Mouse (Mus musculus) testis, postnatal 10 days (tissue): Measurements from ENCODE around the gene Slc44a2.
"Not testable (repeated sequence)": the region's sequence is repeated elsewhere in the genome, so short reads cannot be mapped to it uniquely, and the experiment has no call there.

ENCODE experiments used
- DNase-seq: peaks from one replicate; pipeline ENCODE4 v3.0.0; 2021; ENCODE audit warnings: low spot score

The Slc44a2 gene

DNA sequence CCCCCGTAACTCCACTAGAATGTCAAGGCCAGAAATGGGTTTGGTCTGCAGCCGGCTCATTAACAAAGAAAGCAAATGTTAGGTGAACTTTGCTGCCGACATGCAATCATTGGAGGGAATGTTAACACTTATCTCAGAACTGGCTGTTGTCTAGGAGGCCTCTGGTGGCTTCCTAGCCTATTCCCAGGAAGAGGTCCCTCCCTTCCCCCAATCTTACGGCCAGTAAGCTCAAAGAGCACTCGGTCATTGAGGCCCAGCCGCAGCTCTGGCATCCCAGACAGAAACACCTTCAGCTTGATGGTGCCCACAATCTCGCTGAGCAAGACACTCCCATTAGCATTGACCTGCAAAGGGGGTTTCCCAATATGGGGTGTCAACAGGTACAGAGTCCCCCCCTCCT, 15.4 kb upstream of the Slc44a2 start:
- DNase-seq, result no peak

DNA sequence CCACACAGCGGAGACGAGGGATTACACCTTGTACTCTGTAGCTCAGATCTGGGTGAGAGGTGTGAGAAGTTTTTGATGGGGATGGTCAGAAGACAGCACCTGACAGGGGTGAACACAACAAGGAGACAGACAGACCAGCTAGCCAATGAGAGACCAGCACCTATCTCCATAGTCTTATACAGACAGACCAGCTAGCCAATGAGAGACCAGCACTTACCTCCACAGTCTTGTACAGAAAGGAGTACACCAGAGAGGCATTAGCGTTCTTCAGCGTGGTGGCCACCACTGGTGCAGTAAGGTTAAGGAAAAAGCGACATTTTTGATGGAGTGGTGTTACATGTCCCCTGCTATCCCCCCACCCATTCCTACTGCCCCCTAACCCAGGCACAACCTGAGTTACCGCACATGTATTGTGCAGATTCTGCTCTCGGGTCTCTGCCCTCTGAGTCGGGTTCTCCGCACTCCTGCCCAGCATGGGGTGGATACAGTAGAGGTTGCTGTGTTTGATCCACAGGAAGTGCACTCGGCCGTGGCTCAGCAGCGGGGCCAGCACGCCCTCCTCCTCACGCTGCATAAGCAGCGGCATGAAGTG, 11.3 kb upstream of the Slc44a2 start:
- DNase-seq, result no peak

DNA sequence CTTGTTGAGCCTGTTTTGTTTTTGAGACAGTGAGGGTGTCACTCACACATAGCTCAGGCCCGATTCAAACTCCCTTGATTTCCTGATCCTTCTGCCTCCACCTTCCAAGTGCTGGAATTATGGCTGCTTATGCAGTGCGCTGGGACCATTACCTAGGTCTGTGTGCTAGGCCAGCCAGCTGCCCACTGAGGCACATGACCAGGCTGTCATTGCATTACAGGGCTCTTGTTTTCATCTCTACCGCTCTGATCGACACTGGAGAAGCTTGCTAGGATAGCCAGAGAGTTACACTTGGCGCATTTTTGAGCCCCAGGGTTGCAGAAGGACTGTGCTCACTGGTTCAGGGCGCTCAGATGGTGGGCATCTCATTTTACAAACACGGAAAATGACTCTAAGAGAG, 8.8 kb upstream of the Slc44a2 start:
- no peak for DNase-seq

DNA sequence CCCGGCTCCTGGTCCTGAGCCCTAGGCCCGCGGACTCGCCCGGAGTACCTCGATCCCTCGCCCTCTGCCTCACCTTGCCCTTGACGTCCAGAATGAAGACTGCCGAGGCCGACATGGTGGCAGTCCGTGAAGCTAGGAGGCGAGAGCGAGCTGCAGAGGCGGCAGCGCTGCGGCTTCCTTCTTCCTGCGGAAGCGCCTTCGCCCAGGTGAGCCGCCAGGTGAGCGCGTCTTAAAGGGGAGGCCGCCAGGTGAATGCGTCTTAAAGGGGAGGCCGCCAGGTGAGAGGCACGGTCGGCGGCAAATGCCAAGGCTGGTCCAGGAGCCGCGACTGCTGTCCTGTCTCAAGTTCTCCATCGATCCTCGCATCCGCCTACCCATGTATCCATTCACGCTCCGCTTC, 8.4 kb upstream of the Slc44a2 start, which contains the start of gene Ap1m2:
Gene Ap1m2, minus strand, starts transcription at position 204 of the 400 bp plus-strand sequence.
- DNase-seq, result no peak

DNA sequence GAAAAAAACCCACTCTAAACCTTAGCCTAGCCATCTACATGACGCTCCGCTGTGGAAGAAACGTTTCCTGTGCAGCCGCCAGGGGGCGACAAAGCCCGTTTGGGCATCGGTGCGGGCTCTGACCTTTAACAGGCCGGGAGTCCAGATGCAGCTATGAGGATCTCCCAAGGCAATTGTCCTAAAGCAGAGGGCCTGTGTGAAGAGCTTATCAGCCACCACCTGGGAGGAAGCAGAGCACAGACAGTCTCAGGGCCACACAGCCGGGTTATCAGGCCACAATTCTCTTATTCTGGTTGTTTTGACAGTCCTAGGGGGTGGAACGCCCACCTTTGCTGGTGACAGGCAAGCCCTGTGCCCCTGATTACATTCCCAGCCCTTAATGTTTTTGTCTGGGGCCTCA, 7.1 kb upstream of the Slc44a2 start:
- peak; percentile 97 for DNase-seq

DNA sequence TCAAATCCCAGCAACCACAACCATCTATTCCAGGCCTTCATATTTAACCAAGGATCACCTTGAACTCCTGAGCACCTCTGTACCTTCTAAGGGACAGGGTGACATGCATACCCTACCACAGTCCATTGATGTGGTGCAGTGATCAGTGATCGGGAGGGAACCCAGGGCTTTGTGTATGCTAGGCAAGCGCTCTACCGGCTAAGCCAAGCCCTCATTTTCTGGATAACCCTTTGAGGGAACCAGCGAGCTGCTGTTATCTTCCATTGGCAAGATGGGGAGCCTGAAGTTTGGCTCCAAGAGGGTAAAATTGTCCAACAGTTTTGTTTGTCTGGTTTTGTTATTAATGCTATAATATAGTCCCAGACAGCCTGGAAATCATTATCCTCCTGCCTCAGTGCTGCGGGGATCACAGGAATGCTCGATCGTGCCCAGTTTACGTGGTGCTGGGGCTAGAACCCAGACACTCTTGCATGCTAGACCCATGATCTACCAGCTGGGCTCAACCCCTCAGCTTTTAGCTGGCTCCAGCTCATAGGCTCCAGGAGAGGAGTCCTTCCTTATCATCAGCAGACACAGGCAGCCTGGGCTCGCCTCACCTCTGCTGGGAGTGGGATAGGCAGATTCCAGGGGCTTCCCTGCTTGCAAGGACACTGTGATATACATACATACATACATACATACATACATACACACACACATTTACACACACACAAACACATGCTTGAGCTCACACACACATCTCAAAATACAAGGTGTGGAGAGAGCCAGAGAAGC, 5.9 kb upstream of the Slc44a2 start:
- no peak for DNase-seq

DNA sequence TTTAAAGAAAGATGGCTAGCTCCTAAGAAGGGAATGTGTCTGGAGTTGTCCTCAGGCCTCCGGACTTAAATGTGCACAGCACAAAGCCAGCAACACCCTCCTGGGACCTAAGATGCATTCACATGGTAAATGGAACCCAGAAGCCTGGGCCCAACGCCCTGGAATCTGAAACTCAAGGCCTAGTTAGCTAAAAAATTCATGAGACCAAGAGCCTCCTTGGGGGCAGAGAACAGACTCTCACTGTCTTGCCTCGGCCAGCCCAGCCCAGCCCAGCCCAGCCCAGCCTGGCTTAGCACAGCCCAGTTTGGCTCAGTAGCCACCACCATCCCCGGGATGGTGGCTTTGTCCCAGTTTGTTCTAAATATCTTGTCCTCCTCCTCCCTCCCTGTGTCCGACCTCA, 5.1 kb upstream of the Slc44a2 start:
- no peak for DNase-seq

DNA sequence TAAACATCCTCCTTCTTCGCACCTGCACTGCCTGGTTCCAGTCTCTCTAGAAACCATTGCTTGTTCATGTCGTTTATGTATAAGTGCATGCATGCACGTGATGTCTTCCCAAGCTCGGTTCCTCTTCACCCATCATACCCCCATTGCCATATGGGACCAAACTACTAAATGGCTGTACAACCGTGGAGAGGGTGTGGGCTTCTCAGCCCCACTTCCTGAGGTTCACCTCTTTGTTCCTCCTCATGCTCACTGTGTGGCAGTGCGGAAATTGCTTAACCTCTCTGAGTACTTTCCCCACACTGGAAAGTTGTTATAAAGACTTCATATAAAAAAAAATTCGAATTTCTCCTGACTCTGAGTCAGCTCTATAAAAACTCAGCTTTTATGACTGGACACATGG, 3.8 kb upstream of the Slc44a2 start:
- DNase-seq, result no peak

DNA sequence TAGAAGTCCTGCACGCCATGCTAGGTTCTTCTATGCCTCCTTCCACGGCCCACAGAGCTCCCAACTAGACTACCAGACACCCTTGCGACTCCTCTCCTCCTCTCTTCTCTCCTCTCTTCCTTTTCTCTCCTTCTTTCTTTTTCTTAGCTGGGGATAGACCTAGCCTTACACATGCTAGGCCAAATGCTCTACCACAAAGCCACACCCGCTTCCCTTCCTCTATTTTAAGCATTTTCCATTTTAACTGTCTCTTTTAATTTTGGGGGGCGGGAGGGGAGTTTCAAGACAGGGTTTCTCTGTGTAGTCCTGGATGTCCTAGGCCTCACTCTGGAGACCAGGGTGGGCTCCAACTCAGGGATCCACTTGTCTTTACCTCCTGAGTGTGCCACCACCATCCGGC, 1.7 kb upstream of the Slc44a2 start:
- DNase-seq, result no peak

DNA sequence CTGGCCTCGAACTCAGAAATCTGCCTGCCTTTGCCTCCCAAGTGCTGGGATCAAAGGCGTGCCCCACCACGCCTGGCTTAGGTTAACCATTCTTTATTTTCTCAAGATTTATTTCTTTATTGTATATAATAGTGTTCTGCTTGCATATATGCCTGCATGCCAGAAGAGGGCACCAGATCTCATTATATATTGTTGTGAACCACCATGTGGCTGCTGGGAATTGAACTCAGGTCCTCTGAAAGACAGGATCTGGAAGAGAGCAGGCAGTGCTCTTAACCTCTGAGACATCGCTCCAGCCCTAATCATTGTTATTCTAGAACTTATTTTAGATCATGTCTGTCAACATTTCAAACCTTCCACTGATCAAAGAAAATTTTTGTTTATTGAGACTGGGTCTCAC, 995 bp upstream of the Slc44a2 start:
- no peak for DNase-seq

DNA sequence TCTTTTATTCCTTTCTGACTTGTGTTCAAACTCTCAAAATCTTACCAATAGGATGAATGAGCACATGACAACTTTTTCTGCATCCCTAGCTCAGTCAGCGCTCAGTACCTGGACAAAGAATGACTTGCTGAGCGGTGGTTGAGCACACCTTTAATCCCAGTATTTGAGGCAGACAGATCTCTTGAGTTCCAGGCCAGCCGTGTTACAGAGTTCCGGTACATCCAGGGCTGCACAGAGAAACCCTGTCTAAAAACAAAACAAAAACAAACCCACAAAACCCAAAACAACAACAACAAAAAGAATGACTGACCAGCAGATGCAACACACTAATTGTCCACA, 249 bp upstream of the Slc44a2 start:
- DNase-seq, result no peak

DNA sequence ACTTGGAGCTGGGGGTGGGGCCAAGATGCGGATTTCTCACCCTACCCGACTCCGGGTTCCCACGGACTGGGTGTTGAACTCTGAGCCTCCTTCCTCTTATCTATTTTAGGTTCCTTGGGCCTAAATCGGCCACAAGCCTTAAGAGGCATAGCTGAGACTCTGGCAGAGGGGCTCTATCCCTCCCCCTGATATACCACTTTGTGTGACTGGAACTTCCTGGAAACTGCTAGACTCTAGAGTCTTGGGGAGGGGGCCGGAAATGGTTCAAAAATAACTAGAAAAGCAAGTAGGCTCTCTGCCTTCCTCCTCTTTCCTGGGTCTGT, 976 bp downstream of the Slc44a2 start:
- peak; percentile 64 for DNase-seq

DNA sequence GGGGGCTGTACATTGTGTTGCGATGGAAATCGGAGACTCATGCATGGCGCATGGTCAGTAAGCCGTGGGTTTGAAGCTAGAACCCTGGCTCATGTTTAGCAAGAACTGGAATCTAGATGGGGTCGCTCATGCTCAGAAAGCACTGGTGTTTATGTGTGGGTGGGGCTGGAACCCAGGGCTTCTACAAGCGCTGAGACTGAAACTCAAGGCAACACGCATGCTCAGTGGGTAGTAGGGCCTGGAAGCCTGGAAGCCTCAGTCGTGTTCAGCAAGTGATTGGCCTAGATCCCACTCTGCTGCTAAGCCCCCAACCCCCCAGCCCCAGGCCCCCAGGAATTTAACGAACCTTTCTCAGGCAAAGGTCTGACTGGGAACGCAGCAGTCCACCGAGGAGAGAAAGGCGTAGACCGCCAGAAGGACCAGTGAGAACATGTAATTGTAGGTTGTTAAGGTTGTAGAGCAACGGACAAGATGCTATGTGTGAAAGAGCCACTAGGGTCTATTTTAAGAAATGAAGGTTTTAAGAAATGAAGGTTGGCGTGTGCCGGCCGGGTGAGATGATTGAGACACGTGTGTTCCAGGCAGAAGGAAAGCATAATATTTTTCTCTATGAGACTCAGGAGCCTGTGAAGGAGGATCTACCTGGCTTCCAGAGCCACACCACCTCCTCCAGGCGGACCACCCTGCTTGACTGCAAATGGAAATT, 1.9 kb downstream of the Slc44a2 start:
- DNase-seq, result no peak

DNA sequence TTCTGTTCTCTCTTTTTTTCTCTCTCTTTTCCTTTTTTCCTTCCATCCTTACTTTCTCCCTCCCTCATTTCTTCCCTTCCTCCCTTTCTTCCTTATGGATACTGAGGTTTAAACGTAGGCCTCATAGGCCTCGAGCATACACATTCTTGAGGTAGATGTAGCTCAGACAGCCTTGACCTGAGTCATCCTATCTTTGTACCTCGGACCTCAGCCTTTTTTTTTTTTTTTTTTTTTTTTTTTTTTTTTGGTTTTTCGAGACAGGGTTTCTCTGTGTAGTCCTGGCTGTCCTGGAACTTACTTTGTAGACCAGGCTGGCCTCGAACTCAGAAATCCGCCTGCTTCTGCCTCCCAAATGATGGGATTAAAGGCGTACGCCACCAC, 2.4 kb downstream of the Slc44a2 start:
- DNase-seq, result not testable (repeated sequence)

DNA sequence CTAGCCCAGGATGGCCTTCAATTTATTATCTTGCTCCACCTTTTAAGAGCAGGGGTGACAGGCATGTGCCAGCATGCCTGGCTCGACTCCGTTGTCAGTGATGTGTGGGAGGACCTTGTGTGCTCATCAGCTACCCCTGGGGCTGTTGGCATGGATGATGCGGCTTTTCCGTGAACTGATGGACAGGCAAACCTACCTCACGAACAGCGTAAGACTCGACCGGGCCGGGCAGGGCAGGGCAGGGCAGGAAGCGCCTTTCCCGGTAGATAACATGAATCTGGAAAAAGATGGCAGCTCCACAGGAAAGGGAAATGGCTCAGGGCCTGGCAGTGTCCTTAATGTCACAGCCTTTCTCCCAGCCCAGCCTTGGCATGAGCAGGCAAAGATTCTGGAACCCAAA, 3.8 kb downstream of the Slc44a2 start:
- no peak for DNase-seq

DNA sequence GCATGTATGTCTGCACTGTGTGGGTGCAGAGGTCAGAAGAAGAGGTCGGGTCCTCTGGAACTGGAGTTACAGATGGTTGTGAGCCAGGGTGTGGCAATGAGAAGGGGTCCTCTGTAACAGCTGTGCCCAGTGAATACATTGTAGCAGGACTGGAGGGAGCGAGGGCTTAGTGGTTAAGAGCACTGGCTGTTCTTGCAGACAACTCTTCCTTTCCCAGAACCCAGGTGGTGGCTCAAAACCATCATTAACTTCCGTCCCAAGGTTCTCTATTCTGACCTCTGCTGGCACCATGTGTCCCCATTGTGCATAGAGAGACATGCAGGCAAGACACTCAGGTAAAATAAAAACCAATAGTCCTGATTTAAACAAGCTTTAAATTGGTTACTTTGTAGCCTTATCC, 7.1 kb downstream of the Slc44a2 start:
- no peak for DNase-seq

DNA sequence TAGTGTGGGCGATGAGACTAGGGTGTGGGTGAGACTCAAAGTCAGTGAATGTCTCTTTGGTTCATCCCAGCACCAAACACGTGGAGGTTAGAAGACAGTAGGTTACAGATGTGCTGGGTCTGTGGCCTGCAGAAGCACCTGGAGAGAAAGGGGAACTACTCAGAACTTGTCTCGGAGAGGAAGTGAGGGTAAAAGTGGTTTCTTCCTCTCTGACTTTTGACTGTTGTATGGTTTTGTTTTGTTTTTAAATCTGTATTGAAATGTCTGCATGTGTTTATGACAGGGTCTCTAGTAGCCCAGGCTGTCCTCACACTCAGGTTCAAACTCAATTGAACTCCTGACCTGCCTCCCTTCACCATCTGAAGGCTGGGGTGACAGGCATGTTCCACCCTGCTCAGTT, 7.5 kb downstream of the Slc44a2 start:
- DNase-seq, result no peak

DNA sequence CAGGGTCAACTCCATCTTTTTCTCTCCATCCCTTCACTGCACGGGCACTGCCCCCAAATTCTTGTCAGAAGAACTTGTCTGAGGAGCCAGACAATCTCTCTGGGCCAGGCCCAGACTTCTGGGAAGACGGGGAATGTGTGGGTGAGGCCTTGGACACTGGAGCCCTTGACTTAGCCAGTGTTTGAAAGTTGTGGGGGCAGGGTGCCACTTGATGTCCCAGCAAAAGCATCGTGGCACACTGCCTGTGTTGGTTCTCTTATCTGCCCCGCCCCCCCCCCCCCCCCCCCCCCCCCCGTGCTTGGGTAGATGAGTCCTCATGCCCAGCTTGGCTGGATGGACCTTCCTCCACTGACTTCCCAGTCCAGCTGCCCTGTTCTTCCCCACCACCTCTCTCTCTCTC, 8.5 kb downstream of the Slc44a2 start:
- peak; percentile 78 for DNase-seq

DNA sequence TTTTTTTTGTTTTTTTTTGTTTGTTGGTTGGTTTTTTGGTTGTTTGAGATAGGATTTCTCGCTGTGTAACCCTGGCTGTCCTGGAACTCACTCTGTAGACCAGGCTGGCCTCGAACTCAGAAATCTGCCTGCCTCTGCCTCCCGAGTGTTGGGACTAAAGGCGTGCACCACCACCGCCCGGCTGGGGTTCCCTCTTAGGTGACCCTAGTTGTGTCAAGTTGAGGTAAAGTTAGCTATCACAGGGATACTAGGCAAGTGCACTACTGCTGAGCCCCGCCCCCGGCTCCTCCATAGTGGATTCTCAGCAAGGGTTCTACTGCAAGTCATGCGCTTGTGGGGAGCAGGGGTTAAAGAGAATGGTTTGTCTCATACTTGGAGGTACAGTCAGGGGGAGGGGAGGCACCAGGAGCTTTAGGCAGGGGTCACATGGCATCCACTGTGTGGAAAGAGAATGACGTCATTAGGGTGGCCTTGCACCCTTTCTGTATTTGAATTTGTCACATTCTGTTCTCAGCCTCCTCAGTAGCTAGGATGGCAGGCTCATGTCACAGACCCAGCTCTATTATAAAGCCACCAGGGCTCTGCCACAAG, 9.3 kb downstream of the Slc44a2 start:
- DNase-seq, result peak; percentile 65

DNA sequence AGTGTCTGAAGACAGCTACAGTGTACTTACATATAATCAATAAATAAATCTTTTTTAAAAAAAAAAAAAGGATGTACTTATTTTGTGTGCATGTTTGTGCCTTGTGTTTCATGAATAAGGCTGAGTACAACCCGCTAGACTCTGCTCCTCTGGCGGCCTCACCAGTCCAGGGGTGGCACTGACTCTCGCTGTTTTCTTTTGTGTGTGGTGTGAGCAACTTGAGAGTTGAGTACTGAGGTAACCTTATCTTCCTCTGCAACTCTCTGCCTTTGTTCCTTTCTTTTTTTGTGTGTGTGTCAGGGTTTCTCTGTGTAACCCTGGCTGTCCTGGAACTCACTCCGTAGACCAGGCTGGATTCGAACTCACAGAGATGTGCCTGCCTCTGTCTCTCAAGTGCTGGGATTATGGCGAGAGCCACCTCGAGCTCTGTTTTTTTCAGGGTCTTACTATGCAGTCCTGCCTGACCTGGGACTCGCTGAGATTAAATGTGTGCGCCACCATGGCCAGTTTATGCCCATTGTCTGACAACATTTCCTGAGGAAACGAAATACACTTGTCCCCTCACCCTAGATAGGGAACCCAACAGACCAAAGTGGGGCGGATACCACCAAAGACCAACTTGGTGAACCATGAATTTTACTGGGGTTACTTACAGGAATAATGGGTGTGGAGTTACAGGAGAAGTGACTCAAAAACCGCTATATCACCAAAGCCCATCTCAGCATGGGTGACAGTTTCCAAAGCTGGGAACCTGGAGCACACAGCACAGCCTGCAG, 11.1 kb downstream of the Slc44a2 start:
- DNase-seq, result no peak

DNA sequence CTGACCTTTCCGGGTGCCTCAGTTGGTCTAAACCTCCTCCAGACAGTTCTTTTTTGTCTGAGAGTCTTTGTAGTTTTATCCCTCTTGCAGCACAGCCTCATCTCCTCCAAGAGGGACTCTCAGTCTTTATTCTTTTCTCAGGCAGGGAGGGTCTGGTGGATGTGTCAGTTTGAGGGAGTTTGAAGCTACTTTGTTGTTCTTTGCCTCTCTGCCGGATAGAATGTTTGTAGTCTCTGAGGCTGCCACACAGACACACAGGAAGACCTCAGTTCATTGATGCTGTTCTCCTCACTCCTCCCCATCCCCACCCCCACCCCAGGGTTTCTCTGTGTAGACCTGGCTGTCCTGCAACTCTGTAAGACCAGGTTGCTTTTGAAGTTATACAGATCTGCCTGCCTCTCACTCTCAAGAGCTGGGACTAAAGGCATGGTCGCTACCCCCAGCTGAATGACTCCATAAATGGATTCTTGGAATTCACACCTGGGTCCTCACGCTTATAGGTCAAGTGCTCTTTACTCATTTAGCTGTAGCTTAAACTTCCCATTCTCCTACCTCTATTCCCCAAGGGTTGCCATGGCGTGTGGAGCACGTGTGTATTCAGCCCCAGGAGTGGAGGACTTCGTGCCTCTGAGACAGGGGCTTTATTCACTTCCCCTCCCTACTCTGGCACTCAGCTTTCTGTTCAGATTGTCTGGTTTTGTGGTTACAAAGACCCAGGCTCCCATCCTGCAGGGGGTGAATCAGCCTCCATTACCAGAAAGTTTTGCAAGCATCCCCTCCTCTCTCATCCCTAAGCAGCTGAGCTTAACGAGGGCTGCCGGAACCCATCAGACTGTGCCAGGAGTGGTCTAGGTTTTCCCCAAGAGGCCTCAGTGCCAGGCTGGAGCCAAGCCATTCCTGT, 11.9 kb downstream of the Slc44a2 start:
- peak; percentile 36 for DNase-seq
